Mouse (Mus musculus) MEL (cell line): ENCODE measurements around the gene Creb3l2.

Source experiments
- CHD2 ChIP-seq: IDR thresholded peaks from 2 replicates; pipeline ENCODE4 v1.6.1; 2011; ENCODE audit warnings: low read length, improper control_type of control experiment
- GABPA ChIP-seq: IDR thresholded peaks from 2 replicates; pipeline ENCODE4 v1.6.1; 2012; ENCODE audit warnings: low read depth, mild to moderate bottlenecking, inconsistent platforms, low read length, improper control_type of control experiment, moderate library complexity
- GATA1 ChIP-seq: IDR thresholded peaks from 2 replicates; pipeline ENCODE4 v1.6.1; 2011; ENCODE audit warnings: low read depth, low read length, improper control_type of control experiment
- KAT2A ChIP-seq: conservative IDR thresholded peaks from 2 replicates; pipeline ENCODE4 v1.6.1; 2012; ENCODE audit warnings: low read depth, low read length, improper control_type of control experiment, inconsistent platforms
- MEF2A ChIP-seq: IDR thresholded peaks from 2 replicates; pipeline ENCODE4 v1.6.1; 2014; ENCODE audit warnings: low read depth, mild to moderate bottlenecking, inconsistent platforms, low read length, improper control_type of control experiment; ENCODE audit not compliant: poor library complexity, insufficient replicate concordance, severe bottlenecking; ENCODE audit errors: extremely low read depth
- NRF1 ChIP-seq: IDR thresholded peaks from 2 replicates; pipeline ENCODE4 v1.6.1; 2014; ENCODE audit warnings: low read depth, mild to moderate bottlenecking, inconsistent platforms, low read length, improper control_type of control experiment, moderate library complexity; ENCODE audit not compliant: poor library complexity, insufficient read depth, severe bottlenecking
- POLR2A ChIP-seq, 2 experiments: IDR thresholded peaks; 2 replicates each; pipeline ENCODE4 v1.6.1; 2011 to 2012; ENCODE audit warnings: low read length in 2 of 2, mild to moderate bottlenecking in 2 of 2, control low read depth in 1 of 2, improper control_type of control experiment in 1 of 2, low read depth in 1 of 2, moderate library complexity in 1 of 2; ENCODE audit not compliant: control insufficient read depth in 1 of 2, insufficient read depth in 1 of 2, poor library complexity in 1 of 2
- SIN3A ChIP-seq: IDR thresholded peaks from 2 replicates; pipeline ENCODE4 v1.6.1; 2012; ENCODE audit warnings: low read length, improper control_type of control experiment, inconsistent platforms
- ZC3H11A ChIP-seq: IDR thresholded peaks from 2 replicates; pipeline ENCODE4 v1.6.1; 2012; ENCODE audit warnings: low read depth, mild to moderate bottlenecking, inconsistent platforms, low read length, improper control_type of control experiment
- ZMIZ1 ChIP-seq: IDR thresholded peaks from 2 replicates; pipeline ENCODE4 v1.6.1; 2012; ENCODE audit warnings: low read depth, mild to moderate bottlenecking, inconsistent platforms, low read length, improper control_type of control experiment, moderate library complexity

DNA sequence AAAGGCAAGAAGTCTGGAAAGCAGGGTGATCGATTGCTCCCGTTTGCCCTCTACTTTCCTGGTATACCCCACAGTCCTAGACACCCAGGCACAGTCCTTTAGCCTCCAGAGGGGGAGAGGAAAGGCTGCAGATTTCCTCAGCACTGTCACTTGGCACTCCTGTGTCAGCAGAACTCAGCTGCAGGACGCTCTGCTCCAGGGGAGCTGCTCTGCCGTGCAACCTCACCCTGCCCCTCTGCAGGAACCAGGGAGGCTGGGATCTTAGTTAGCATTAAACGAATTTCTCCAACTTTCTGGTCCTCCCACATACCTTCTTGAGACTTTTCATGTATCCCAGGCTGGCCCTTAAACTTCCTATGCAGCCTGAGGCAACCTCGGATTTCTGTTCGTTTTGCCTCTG, 40.0 kb downstream of the Creb3l2 start:
- TF ChIP-seq GATA1, result no peak
- TF ChIP-seq ZC3H11A, result no peak
- TF ChIP-seq MEF2A, result no peak
- TF ChIP-seq NRF1, result no peak
- TF ChIP-seq POLR2A (IDR thresholded peaks at IDR 0.05; ENCODE audit: control insufficient read depth in 1 of 2, insufficient read depth in 1 of 2, low read depth in 1 of 2, low read length in 2 of 2, poor library complexity in 1 of 2), result no peak
- no peak for TF ChIP-seq CHD2
- TF ChIP-seq ZMIZ1, result no peak
- no peak for TF ChIP-seq GABPA
- no peak for TF ChIP-seq SIN3A
- TF ChIP-seq KAT2A, result no peak
